Mouse (Mus musculus): ENCODE results near the gene Rnf145. TPM values are rescaled to one million over a fixed set of nuclear protein-coding genes. Genes with fewer than 3 reads are reported as not detected.
"Not testable (repeated sequence)": the region's sequence is repeated elsewhere in the genome, so short reads cannot be mapped to it uniquely, and the experiment has no call there.

Gene Rnf145
- total and polyA plus RNA-seq, 3 experiments: 53.4 to 120 (median 66.7) TPM

- no peaks in the 10 kb centered on the region for H3K4me1 ChIP-seq (ENCODE audit: insufficient read depth, low read depth, low read length)
- no peak for DNase-seq (ENCODE audit: low spot score)
- H3K36me3 ChIP-seq (replicated peaks): peaks cover 97% of the 10 kb centered on the region
- no peak for TF ChIP-seq GATA1 (IDR thresholded peaks at IDR 0.05; ENCODE audit: borderline replicate concordance, low read length)
- no peak for TF ChIP-seq GATA2 (IDR thresholded peaks at IDR 0.05; ENCODE audit: borderline replicate concordance, low read depth, low read length)
- TF ChIP-seq TAL1 (conservative IDR thresholded peaks at IDR 0.05; ENCODE audit: low read depth, low read length): no peak
- TF ChIP-seq POLR2AphosphoS5 (IDR thresholded peaks at IDR 0.05; ENCODE audit: insufficient replicate concordance, low read depth, low read length): no peak
- no peak for TF ChIP-seq CTCF (IDR thresholded peaks at IDR 0.05; ENCODE audit: low read depth, low read length)
- H3K27me3 ChIP-seq (ENCODE audit: insufficient read depth, low read length): no peaks in the 10 kb centered on the region
- no peak overlapping the region for H3K4me3 ChIP-seq (ENCODE audit: low read depth, low read length)
- ATAC-seq (ENCODE audit: extremely low read depth, insufficient number of reproducible peaks, low FRiP score, poor library complexity, severe bottlenecking): no peak
- no peaks in the 10 kb centered on the region for H3K9me3 ChIP-seq (replicated peaks)
Observed at GRCm38 (mm10) chr11:44561476-44562015, 42.8 kb downstream of the Rnf145 start.

GRCm38 (mm10) chr11:44562389-44563135 lies 43.8 kb downstream of the Rnf145 start:
- Histone ChIP-seq H3K4me3 (ENCODE audit: low read depth, low read length) (no peak overlapping the region), H3K27me3 (ENCODE audit: insufficient read depth, low read length) (no peaks in the 10 kb centered on the region), H3K36me3 (replicated peaks) (peaks cover 98% of the 10 kb centered on the region), H3K9me3 (replicated peaks) (no peaks in the 10 kb centered on the region), H3K4me1 (ENCODE audit: insufficient read depth, low read depth, low read length) (no peaks in the 10 kb centered on the region)
- DNase-seq (ENCODE audit: low spot score): no peak
- ATAC-seq (ENCODE audit: extremely low read depth, insufficient number of reproducible peaks, low FRiP score, poor library complexity, severe bottlenecking): no peak
- TF ChIP-seq POLR2AphosphoS5 (IDR thresholded peaks at IDR 0.05; ENCODE audit: insufficient replicate concordance, low read depth, low read length) (no peak), TAL1 (conservative IDR thresholded peaks at IDR 0.05; ENCODE audit: low read depth, low read length) (no peak), GATA2 (IDR thresholded peaks at IDR 0.05; ENCODE audit: borderline replicate concordance, low read depth, low read length) (no peak), GATA1 (IDR thresholded peaks at IDR 0.05; ENCODE audit: borderline replicate concordance, low read length) (no peak), CTCF (IDR thresholded peaks at IDR 0.05; ENCODE audit: low read depth, low read length) (no peak)

GRCm38 (mm10) chr11:44564245-44564864 lies 45.6 kb downstream of the Rnf145 start:
- TF ChIP-seq GATA2 (IDR thresholded peaks at IDR 0.05; ENCODE audit: borderline replicate concordance, low read depth, low read length) (no peak), GATA1 (IDR thresholded peaks at IDR 0.05; ENCODE audit: borderline replicate concordance, low read length) (no peak), TAL1 (conservative IDR thresholded peaks at IDR 0.05; ENCODE audit: low read depth, low read length) (no peak)
- Histone ChIP-seq H3K9me3 (replicated peaks) (no peaks in the 10 kb centered on the region), H3K4me1 (ENCODE audit: insufficient read depth, low read depth, low read length) (no peaks in the 10 kb centered on the region), H3K4me3 (ENCODE audit: low read depth, low read length) (no peak overlapping the region), H3K27me3 (ENCODE audit: insufficient read depth, low read length) (no peaks in the 10 kb centered on the region), H3K36me3 (replicated peaks) (peaks cover 87% of the 10 kb centered on the region)
- no peak for DNase-seq (ENCODE audit: low spot score)
- no peak for ATAC-seq (ENCODE audit: extremely low read depth, insufficient number of reproducible peaks, low FRiP score, poor library complexity, severe bottlenecking)

- H3K27me3 ChIP-seq (ENCODE audit: insufficient read depth, low read length): no peaks in the 10 kb centered on the region
- peaks cover 84% of the 10 kb centered on the region for H3K36me3 ChIP-seq (replicated peaks)
- DNase-seq (ENCODE audit: low spot score) (no peak), ATAC-seq (ENCODE audit: extremely low read depth, insufficient number of reproducible peaks, low FRiP score, poor library complexity, severe bottlenecking) (no peak)
- no peaks in the 10 kb centered on the region for H3K9me3 ChIP-seq (replicated peaks)
- TF ChIP-seq GATA2 (IDR thresholded peaks at IDR 0.05; ENCODE audit: borderline replicate concordance, low read depth, low read length): no peak
- H3K4me3 ChIP-seq (ENCODE audit: low read depth, low read length): no peak overlapping the region
- H3K4me1 ChIP-seq (ENCODE audit: insufficient read depth, low read depth, low read length): no peaks in the 10 kb centered on the region
Observed at GRCm38 (mm10) chr11:44564940-44565339, 46.2 kb downstream of the Rnf145 start.

GRCm38 (mm10) chr11:44570336-44570735 lies 51.6 kb downstream of the Rnf145 start:
- peaks cover 38% of the 10 kb centered on the region for H3K36me3 ChIP-seq (replicated peaks)
- not testable (repeated sequence) for H3K9me3 ChIP-seq (replicated peaks); DNase-seq (ENCODE audit: low spot score); H3K4me3 ChIP-seq (ENCODE audit: low read depth, low read length); H3K4me1 ChIP-seq (ENCODE audit: insufficient read depth, low read depth, low read length); ATAC-seq (ENCODE audit: extremely low read depth, insufficient number of reproducible peaks, low FRiP score, poor library complexity, severe bottlenecking); H3K27me3 ChIP-seq (ENCODE audit: insufficient read depth, low read length)

- DNase-seq (ENCODE audit: low spot score) (no peak), ATAC-seq (ENCODE audit: extremely low read depth, insufficient number of reproducible peaks, low FRiP score, poor library complexity, severe bottlenecking) (no peak)
- peaks cover 14% of the 10 kb centered on the region for H3K36me3 ChIP-seq (replicated peaks)
- H3K9me3 ChIP-seq (replicated peaks): no peaks in the 10 kb centered on the region
- H3K4me3 ChIP-seq (ENCODE audit: low read depth, low read length): no peak overlapping the region
- H3K4me1 ChIP-seq (ENCODE audit: insufficient read depth, low read depth, low read length): no peaks in the 10 kb centered on the region
- no peaks in the 10 kb centered on the region for H3K27me3 ChIP-seq (ENCODE audit: insufficient read depth, low read length)
- TF ChIP-seq POLR2AphosphoS5 (IDR thresholded peaks at IDR 0.05; ENCODE audit: insufficient replicate concordance, low read depth, low read length) (no peak), CTCF (IDR thresholded peaks at IDR 0.05; ENCODE audit: low read depth, low read length) (no peak), TAL1 (conservative IDR thresholded peaks at IDR 0.05; ENCODE audit: low read depth, low read length) (no peak), GATA1 (IDR thresholded peaks at IDR 0.05; ENCODE audit: borderline replicate concordance, low read length) (no peak), GATA2 (IDR thresholded peaks at IDR 0.05; ENCODE audit: borderline replicate concordance, low read depth, low read length) (no peak)
Observed at GRCm38 (mm10) chr11:44572781-44573180, 54.0 kb downstream of the Rnf145 start.

Data from G1E (cell line).